Mouse (Mus musculus): Measurements from ENCODE around the gene Ncstn. TPM values are rescaled to one million over a fixed set of nuclear protein-coding genes. Genes with fewer than 3 reads are reported as not detected.

The Ncstn gene
- polyA plus RNA-seq, 1 experiment from 2014 or later, result 85.6 TPM

DNA sequence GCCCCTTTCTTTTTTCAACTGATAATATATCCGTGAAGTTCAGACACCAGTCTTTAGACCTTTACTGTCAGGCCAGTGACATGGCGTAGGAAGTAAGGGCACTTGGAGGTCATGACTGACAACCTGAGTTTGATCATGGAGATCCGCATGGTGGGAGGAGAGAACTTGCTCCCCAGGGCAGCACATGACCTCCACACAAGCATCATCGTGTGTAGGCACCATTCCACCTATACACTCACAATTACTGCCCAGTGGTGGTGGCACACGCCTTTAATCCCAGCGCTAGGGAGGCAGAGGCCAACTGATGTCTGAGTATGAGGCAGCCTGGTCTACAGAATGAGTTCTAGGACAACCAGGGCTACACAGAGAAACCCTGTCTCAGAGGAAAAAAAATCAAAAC is 42.0 kb upstream of the Ncstn start:
- H3K36me3 ChIP-seq (replicated peaks; ENCODE audit: control insufficient read depth, insufficient read depth, low read depth, low read length), result peaks cover 12% of the 10 kb centered on the region
- no peaks in the 10 kb centered on the region for H3K27me3 ChIP-seq (ENCODE audit: control insufficient read depth, insufficient read depth, low read length)
- no peak overlapping the region for H3K9ac ChIP-seq (replicated peaks; ENCODE audit: low read length)
- H3K4me3 ChIP-seq (ENCODE audit: low read depth, low read length), result no peak overlapping the region
- 79% methylated on average over 6 of the region's 6 CpGs for WGBS
- no peak overlapping the region for H3K27ac ChIP-seq (replicated peaks; ENCODE audit: low read depth, low read length)
- no peak for DNase-seq (ENCODE audit: low spot score)
- H3K9me3 ChIP-seq (replicated peaks; ENCODE audit: control insufficient read depth, low read length), result no peaks in the 10 kb centered on the region
- H3K4me1 ChIP-seq (ENCODE audit: control insufficient read depth, insufficient read depth, low read length), result no peaks in the 10 kb centered on the region; the same call in 1 of the 2 replicates
- no peak for ATAC-seq (replicated peaks; ENCODE audit: insufficient number of reproducible peaks, low FRiP score, low TSS enrichment, low read depth)
- H3K4me2 ChIP-seq (ENCODE audit: low read depth, low read length), result no peak overlapping the region

DNA sequence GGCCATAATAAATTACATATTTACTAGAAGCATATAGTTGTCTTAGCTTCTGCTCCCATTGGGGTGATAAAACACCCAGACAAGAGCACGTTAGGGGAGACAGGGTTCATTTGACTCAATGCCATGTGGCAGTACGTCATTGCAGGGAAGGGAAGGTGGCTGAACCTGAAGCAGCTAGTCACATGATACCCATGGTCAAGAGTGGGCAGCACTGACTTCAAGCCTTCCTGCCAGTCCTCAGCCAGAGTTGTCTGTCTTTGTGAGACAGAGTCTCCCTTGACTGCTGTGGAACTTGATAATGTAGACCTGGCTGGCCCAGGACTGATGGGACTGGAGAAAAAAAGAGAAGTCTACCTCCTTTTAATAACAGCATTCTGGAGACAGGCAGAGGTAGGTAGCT is 40.1 kb upstream of the Ncstn start:
- ATAC-seq (replicated peaks; ENCODE audit: insufficient number of reproducible peaks, low FRiP score, low TSS enrichment, low read depth), result no peak
- peaks cover 17% of the 10 kb centered on the region for H3K36me3 ChIP-seq (replicated peaks; ENCODE audit: control insufficient read depth, insufficient read depth, low read depth, low read length)

DNA sequence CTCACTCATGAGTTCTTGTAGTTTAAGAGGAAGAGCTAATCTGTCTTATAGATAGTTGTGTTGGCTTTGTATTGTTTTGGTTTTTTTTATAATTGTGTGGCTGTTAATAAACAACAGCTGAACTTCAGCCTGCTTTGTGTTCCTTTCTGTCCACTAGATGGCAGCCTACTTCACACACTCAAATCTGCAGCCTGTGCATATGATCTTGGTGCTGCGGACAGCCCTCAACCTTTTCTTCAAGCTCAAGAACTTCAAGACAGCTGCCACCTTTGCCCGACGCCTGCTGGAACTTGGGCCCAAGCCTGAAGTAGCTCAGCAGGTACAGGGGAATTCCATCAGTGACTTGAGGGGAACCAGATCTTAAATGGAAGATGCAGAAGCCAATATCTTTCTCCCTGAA is 37.1 kb upstream of the Ncstn start:
- WGBS, result 55% methylated on average over 3 of the region's 3 CpGs
- peak; percentile 82 for DNase-seq (ENCODE audit: low spot score)
- peaks cover 29% of the 10 kb centered on the region for H3K36me3 ChIP-seq (replicated peaks; ENCODE audit: control insufficient read depth, insufficient read depth, low read depth, low read length)
- H3K4me3 ChIP-seq (ENCODE audit: low read depth, low read length), result no peak overlapping the region
- no peak overlapping the region for H3K9ac ChIP-seq (replicated peaks; ENCODE audit: low read length)
- ATAC-seq (replicated peaks; ENCODE audit: insufficient number of reproducible peaks, low FRiP score, low TSS enrichment, low read depth), result no peak
- H3K27me3 ChIP-seq (ENCODE audit: control insufficient read depth, insufficient read depth, low read length), result no peaks in the 10 kb centered on the region
- no peak overlapping the region for H3K27ac ChIP-seq (replicated peaks; ENCODE audit: low read depth, low read length)
- H3K4me2 ChIP-seq (ENCODE audit: low read depth, low read length), result no peak overlapping the region
- no peaks in the 10 kb centered on the region for H3K9me3 ChIP-seq (replicated peaks; ENCODE audit: control insufficient read depth, low read length)
- no peaks in the 10 kb centered on the region for H3K4me1 ChIP-seq (ENCODE audit: control insufficient read depth, insufficient read depth, low read length)

More for the DNA sequence above, 40.1 kb upstream of the Ncstn start:
- WGBS, result 80% methylated on average over 2 of the region's 2 CpGs
- H3K4me1 ChIP-seq (ENCODE audit: control insufficient read depth, insufficient read depth, low read length), result no peaks in the 10 kb centered on the region; the same call in 1 of the 2 replicates
- H3K4me3 ChIP-seq (ENCODE audit: low read depth, low read length), result no peak overlapping the region
- no peak overlapping the region for H3K9ac ChIP-seq (replicated peaks; ENCODE audit: low read length)
- no peaks in the 10 kb centered on the region for H3K27me3 ChIP-seq (ENCODE audit: control insufficient read depth, insufficient read depth, low read length)
- no peak overlapping the region for H3K4me2 ChIP-seq (ENCODE audit: low read depth, low read length)
- H3K27ac ChIP-seq (replicated peaks; ENCODE audit: low read depth, low read length), result no peak overlapping the region
- no peaks in the 10 kb centered on the region for H3K9me3 ChIP-seq (replicated peaks; ENCODE audit: control insufficient read depth, low read length)
- DNase-seq (ENCODE audit: low spot score), result no peak

DNA sequence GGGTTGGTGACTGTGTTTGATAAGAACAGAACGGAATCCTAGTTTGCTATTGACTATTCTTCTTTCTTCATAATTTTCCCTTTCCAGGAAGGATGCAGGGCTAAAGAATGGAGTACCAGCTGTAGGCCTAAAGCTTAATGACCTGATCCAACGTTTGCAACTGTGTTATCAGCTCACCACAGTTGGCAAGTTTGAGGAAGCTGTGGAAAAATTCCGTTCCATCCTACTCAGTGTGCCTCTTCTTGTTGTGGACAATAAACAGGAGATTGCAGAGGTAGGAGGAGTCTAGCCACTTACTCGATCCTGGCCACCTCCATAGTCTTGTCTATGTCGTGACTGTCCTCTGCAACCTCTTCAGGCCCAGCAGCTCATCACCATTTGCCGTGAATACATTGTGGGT is 36.5 kb upstream of the Ncstn start:
- no peaks in the 10 kb centered on the region for H3K4me1 ChIP-seq (ENCODE audit: control insufficient read depth, insufficient read depth, low read length)

DNA sequence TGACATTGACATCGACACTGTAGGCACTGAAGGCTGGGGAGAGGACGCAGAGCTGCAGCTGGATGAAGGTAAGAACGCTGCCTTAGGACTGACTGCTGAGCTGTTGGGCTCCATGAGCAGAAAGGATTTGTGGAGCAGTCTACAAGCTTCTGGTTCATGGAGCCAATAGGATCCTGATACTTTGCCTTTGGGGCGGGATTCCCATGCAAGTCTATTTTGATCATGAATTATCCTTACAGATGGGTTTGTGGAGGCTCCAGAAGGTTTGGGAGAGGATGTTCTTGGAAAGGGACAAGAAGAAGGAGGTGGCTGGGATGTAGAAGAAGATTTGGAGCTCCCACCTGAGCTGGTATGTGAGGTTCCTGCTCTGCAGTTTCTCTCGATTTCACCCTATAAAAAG is 34.4 kb upstream of the Ncstn start:
- Histone ChIP-seq H3K9me3 (replicated peaks; ENCODE audit: control insufficient read depth, low read length) (no peaks in the 10 kb centered on the region), H3K36me3 (replicated peaks; ENCODE audit: control insufficient read depth, insufficient read depth, low read depth, low read length) (peaks cover 36% of the 10 kb centered on the region), H3K27ac (replicated peaks; ENCODE audit: low read depth, low read length) (no peak overlapping the region), H3K27me3 (ENCODE audit: control insufficient read depth, insufficient read depth, low read length) (no peaks in the 10 kb centered on the region), H3K4me3 (ENCODE audit: low read depth, low read length) (no peak overlapping the region), H3K4me1 (ENCODE audit: control insufficient read depth, insufficient read depth, low read length) (no peaks in the 10 kb centered on the region), H3K9ac (replicated peaks; ENCODE audit: low read length) (no peak overlapping the region), H3K4me2 (ENCODE audit: low read depth, low read length) (no peak overlapping the region)
- no peak for DNase-seq (ENCODE audit: low spot score)
- 93% methylated on average over 5 of the region's 5 CpGs for WGBS
- ATAC-seq (replicated peaks; ENCODE audit: insufficient number of reproducible peaks, low FRiP score, low TSS enrichment, low read depth), result no peak

More for the DNA sequence above, 36.5 kb upstream of the Ncstn start:
- DNase-seq (ENCODE audit: low spot score) (no peak), ATAC-seq (replicated peaks; ENCODE audit: insufficient number of reproducible peaks, low FRiP score, low TSS enrichment, low read depth) (no peak)
- no peaks in the 10 kb centered on the region for H3K27me3 ChIP-seq (ENCODE audit: control insufficient read depth, insufficient read depth, low read length)
- H3K4me3 ChIP-seq (ENCODE audit: low read depth, low read length), result no peak overlapping the region
- H3K27ac ChIP-seq (replicated peaks; ENCODE audit: low read depth, low read length), result no peak overlapping the region
- WGBS, result 82% methylated on average over 6 of the region's 6 CpGs
- H3K36me3 ChIP-seq (replicated peaks; ENCODE audit: control insufficient read depth, insufficient read depth, low read depth, low read length), result peaks cover 32% of the 10 kb centered on the region
- H3K9ac ChIP-seq (replicated peaks; ENCODE audit: low read length), result no peak overlapping the region
- no peak overlapping the region for H3K4me2 ChIP-seq (ENCODE audit: low read depth, low read length)
- no peaks in the 10 kb centered on the region for H3K9me3 ChIP-seq (replicated peaks; ENCODE audit: control insufficient read depth, low read length)

DNA sequence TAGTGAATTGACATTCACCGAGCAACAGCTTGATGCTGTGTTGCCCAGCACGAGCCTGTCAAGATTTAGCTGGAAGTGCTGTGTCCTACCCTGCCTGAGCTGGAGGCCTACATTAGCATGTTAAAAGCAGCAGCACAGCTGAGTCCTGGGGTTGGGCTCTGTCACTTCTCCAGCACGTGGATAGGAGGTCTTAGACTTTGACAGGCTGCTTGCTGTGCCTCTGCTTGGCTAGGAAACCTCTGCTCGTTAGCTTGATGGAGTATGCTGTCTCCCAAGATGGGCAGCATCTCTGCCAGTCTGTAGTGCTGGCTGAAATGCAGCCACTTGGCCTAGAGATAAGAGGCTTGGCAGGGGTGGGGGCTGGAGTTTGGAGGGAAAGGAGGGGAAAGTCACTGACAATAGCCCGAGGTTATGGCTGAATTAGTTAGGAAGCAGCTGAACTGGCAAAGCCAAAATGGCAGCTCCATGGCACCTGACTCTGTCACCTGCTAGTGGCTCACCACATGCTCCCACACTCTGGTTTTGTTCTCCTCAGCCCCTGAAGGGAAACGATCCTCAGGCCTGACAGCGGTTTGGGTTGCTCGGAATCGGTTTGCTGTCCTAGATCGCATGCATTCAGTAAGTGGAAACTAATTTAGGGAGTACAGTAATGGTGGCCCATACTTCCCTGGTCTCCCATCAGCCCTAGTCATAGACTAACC is 25.3 kb upstream of the Ncstn start:
- H3K36me3 ChIP-seq (replicated peaks; ENCODE audit: control insufficient read depth, insufficient read depth, low read depth, low read length), result peaks cover 6% of the 10 kb centered on the region; the same call in 1 of the 2 replicates
- no peaks in the 10 kb centered on the region for H3K4me1 ChIP-seq (ENCODE audit: control insufficient read depth, insufficient read depth, low read length)
- H3K27me3 ChIP-seq (ENCODE audit: control insufficient read depth, insufficient read depth, low read length), result no peaks in the 10 kb centered on the region
- no peak overlapping the region for H3K4me3 ChIP-seq (ENCODE audit: low read depth, low read length)
- no peak overlapping the region for H3K9ac ChIP-seq (replicated peaks; ENCODE audit: low read length)
- WGBS, result 81% methylated on average over 10 of the region's 10 CpGs
- no peaks in the 10 kb centered on the region for H3K9me3 ChIP-seq (replicated peaks; ENCODE audit: control insufficient read depth, low read length)
- no peak overlapping the region for H3K4me2 ChIP-seq (ENCODE audit: low read depth, low read length)
- DNase-seq (ENCODE audit: low spot score), result no peak
- no peak for ATAC-seq (replicated peaks; ENCODE audit: insufficient number of reproducible peaks, low FRiP score, low TSS enrichment, low read depth)
- no peak overlapping the region for H3K27ac ChIP-seq (replicated peaks; ENCODE audit: low read depth, low read length)

DNA sequence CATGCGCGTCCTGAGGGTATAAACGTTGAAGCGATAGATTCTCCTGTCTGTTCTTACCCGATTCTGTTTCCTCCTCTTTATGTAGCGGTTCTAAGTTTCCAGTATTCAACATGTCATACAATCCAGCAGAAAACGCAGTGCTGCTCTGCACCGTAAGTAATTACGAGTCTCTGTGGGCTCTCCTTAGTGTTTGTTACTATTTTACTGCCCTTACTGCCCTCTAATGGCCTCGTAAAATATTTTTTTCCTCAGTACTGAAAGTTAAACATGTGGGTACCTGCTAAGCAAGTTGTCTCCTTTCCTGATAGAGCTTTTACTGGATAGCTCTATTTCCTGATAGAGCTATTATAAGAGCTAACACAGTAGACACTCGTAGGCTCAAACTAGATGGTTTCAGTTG is 22.5 kb upstream of the Ncstn start:
- no peaks in the 10 kb centered on the region for H3K4me1 ChIP-seq (ENCODE audit: control insufficient read depth, insufficient read depth, low read length)
- H3K27me3 ChIP-seq (ENCODE audit: control insufficient read depth, insufficient read depth, low read length), result no peaks in the 10 kb centered on the region
- H3K36me3 ChIP-seq (replicated peaks; ENCODE audit: control insufficient read depth, insufficient read depth, low read depth, low read length), result peaks cover 13% of the 10 kb centered on the region
- H3K9ac ChIP-seq (replicated peaks; ENCODE audit: low read length), result no peak overlapping the region
- no peak for ATAC-seq (replicated peaks; ENCODE audit: insufficient number of reproducible peaks, low FRiP score, low TSS enrichment, low read depth)
- no peak overlapping the region for H3K4me2 ChIP-seq (ENCODE audit: low read depth, low read length)
- no peaks in the 10 kb centered on the region for H3K9me3 ChIP-seq (replicated peaks; ENCODE audit: control insufficient read depth, low read length)
- no peak overlapping the region for H3K4me3 ChIP-seq (ENCODE audit: low read depth, low read length)
- 83% methylated on average over 11 of the region's 11 CpGs for WGBS
- no peak for DNase-seq (ENCODE audit: low spot score)
- H3K27ac ChIP-seq (replicated peaks; ENCODE audit: low read depth, low read length), result no peak overlapping the region

DNA sequence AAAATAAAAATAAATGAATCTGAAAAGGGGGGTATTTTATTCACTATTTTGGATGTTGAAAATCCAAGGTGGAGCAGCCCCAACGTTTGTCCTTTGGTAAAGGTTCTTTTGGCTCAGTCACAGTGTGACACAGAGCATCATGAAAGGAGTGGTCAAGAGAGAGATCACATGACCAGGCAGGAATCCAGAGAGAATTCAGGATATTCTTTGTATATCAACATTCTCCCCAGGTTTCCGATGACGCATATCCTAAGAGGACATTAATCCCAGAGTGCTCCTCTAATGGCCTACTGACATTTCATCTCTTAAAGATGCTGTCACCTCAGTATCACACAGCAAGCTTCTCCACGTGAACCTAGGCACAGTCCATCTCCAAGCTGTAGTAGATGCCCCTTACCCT is 21.0 kb upstream of the Ncstn start:
- DNase-seq (ENCODE audit: low spot score) (no peak), ATAC-seq (replicated peaks; ENCODE audit: insufficient number of reproducible peaks, low FRiP score, low TSS enrichment, low read depth) (no peak)
- Histone ChIP-seq H3K27me3 (ENCODE audit: control insufficient read depth, insufficient read depth, low read length) (no peaks in the 10 kb centered on the region), H3K9ac (replicated peaks; ENCODE audit: low read length) (no peak overlapping the region), H3K27ac (replicated peaks; ENCODE audit: low read depth, low read length) (no peak overlapping the region), H3K9me3 (replicated peaks; ENCODE audit: control insufficient read depth, low read length) (no peaks in the 10 kb centered on the region), H3K36me3 (replicated peaks; ENCODE audit: control insufficient read depth, insufficient read depth, low read depth, low read length) (peaks cover 15% of the 10 kb centered on the region), H3K4me3 (ENCODE audit: low read depth, low read length) (no peak overlapping the region), H3K4me2 (ENCODE audit: low read depth, low read length) (no peak overlapping the region), H3K4me1 (ENCODE audit: control insufficient read depth, insufficient read depth, low read length) (no peaks in the 10 kb centered on the region)
- 83% methylated on average over 4 of the region's 4 CpGs for WGBS
